Mouse (Mus musculus): ENCODE results near the gene Slc25a33. TPM values are rescaled to one million over a fixed set of nuclear protein-coding genes. Genes with fewer than 3 reads are reported as not detected.

Slc25a33 gene
- 10 to 100 TPM; 33.0 to 36.4 TPM for total RNA-seq (2021)

DNA sequence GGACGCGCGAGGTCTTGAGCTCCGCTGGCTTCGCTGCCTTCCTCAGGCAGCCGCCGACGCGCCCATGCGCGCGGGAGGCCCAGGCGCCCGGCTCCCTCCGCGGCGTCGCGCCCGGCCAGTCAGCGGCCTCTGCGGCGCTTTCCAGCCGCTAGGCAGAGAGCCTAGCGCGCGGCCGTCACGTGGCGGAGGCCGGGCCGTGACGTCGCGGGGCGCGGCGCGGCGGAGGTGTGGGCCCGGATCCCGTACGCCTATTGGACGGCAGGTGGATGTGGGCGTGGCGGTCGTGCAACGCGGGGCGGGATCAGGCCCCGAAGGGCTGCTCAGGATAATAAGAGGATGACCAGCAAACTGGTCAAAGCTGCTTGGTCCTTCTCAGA lies at the start of gene Slc25a33:
TSS of gene Slc25a33 (minus strand) at position 184 of the 377 bp plus-strand sequence.
- peak; percentile 96 to 98 for DNase-seq

DNA sequence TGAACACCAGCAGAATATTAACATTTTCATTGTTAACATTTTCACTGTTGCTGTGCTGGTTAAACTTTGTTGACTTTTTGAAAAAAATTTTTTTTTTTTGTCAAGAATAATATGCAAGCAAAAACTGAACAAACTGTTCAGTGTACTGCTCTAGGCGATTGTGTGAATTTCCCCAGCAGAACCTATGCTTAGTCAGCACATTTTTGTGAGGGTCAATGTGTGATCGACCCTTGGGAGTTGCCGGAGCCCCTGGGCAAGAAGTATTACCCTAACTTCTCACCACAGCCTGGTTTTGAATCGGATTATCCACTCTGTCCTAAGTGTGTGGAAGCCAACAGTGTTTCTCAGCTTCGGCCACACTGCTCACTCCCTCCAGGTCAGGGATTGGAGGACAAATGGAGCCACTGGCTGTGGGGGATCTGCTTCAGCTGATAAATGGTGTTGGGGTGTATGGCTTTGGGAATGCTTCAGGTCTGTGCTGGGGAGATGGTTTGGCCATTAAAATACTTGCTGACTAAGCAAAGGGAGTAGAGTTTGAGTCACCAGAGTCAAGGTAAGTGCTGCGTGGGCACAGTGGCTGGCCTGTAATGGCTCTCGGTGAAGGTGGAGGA lies 48.6 kb upstream of the Slc25a33 start:
- no peak for DNase-seq

- peak in 1 of 2 experiments; percentile 33 for DNase-seq
These were observed 48.0 kb upstream of the Slc25a33 start for GRCm38 (mm10) chr4:149822126-149822525.

GRCm38 (mm10) chr4:149820569-149820968 lies 46.5 kb upstream of the Slc25a33 start:
- DNase-seq: no peak

DNA sequence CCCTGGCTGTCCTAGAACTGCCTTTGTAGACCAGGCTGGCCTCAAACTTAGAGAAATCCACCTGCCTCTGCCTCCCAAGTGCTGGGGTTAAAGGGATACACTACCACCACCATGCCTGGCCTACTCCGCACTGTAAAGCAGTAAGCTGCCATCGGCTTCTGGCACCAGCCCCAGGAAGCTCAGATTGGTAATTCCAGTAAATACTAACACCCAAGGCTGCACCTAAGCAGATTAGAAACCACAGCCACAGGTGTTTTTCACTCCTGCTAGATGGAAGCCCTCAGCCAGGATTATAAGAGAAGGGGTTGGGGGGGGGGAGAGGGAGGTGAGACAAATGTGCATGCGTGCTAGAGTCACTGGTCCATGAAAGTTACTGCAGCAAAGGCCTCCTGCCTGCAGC lies 45.1 kb upstream of the Slc25a33 start:
- DNase-seq: no peak

- no peak for DNase-seq
These were observed 42.5 kb upstream of the Slc25a33 start for GRCm38 (mm10) chr4:149816598-149816997.

DNA sequence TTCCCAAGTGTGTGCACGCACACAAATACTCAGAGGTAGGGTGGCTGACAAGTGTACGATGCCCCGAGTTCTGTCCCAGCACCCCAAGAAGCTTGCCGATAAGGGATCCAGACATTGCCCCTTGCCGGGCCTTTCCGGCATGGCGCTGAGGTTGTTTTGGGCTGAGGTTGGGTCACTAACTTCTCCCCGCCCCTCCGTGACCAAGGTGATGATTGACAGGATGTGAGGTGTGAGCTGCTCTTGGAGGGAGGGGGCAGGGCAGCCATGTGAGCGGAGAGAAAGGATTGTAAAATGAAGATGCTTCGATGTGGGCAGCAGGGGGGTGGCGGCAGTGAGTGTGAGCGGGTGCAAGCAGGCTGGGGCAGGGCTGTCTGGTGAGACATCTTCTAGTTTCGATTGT lies 41.5 kb upstream of the Slc25a33 start:
- no peak for DNase-seq

DNA sequence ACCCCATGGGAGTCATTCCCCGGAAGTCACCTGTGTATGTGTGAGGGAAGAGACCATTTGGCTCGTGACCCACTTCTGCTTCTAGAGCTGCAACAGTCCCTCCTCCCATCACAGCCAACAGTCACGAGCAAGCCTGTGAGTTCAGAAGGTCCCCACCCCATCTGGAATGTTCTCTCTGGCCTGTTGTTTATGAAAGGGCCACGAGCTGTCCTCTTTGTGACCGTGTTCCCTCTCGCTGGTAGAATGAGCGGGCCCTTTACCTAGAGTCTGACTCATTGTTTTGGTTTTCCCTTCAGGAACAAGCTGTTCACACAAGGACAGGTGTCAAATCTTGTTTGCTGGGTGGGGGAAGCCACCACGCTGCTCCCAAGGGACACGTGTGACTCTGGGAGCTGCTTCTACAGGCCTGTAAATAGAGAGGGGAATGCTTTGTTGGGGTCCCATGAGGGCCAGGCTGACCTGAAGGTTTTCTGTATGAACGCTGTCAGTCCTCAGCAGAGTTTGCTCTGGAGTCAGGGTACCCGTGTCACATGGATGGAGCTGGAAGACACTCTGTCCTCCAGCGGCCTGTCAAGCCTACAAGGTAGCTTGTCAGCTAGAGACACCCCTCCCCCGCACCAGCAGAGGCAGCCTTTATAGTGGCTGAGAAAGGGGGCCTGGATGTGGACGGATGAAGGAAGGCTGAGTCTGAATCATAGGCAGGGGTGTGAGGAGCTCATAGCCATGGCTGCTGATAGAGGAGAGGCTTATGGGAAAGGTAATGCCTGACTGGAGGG lies 39.5 kb upstream of the Slc25a33 start:
- DNase-seq: no peak

- DNase-seq: peak in 1 of 2 experiments; percentile 24
These were observed 36.3 kb upstream of the Slc25a33 start for GRCm38 (mm10) chr4:149810372-149810771.

- no peak for DNase-seq
These were observed 34.6 kb upstream of the Slc25a33 start for GRCm38 (mm10) chr4:149808584-149809227.

DNA sequence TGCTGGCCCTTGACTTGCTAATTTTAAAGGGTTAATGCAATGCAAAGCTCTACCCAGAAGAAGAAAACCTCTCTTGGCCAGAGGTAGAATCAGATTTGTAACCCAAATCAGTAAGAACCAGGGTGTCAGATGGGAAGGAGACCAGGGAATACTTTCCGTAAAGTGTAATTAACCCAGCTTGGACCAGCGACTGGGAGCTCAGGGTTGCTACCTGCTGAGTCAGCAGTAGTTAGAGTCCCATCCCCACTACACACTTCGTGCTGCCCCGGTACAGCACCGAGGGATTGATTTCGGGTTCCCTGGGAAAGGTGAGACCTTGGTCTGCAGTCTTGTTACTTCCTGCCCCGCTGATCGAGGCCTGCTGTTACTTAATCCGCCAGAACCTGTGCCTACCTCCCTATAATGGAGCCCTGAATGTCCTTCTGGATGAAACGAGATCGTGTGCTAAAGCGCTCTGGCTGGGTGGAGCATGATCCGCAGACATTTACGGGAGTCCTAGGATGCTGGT lies 34.0 kb upstream of the Slc25a33 start:
- DNase-seq: no peak

DNA sequence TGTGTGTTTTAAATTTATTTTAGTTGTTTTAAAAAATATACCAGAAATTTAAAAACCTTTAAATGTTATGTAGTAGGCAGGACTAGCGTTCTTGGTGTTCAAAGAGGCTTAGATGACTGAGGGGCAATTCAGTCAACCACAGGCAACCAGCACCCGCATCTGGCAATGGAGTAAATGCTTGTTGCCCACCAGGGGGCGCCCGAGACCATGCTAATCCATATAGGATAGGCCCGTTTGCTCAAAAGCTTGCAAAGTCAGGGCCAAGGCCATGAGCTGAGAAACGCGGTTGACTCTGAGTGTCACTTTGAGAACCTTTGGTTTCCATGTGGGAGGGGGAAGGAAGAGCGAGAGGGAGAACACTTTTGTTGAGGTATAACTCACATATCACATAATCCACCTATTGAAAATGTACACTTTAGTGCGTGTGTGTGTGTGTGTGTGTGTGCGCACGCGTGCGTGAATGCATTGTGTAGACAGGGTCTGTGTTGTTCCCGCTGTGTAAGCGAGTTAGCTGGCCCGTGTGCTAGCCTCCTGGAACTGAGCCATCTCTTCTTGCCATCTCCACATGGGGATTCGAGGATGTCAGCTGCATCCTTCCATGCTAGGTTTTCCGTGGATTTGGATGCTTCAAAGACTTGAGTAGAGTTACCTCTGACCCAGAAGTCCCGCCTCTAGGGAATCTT lies 32.8 kb upstream of the Slc25a33 start:
- peak; percentile 79 to 84 for DNase-seq

GRCm38 (mm10) chr4:149802269-149802668 lies 28.2 kb upstream of the Slc25a33 start:
- DNase-seq: no peak

GRCm38 (mm10) chr4:149800576-149800975 lies 26.5 kb upstream of the Slc25a33 start:
- no peak for DNase-seq

DNA sequence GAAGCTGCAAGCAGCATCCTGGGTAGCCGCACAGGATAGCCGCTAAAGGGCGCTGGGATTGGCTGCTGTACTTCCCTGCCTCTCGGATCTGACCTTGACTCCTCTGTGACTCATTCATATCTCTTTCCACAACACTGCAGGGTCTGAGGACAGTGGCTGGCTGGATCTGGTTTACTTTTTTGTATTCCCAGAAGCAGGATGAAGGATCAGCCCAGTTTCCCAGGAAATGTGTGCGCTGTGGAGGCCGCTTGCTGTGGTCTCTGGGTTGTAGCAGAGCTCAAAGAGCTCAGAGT lies 26.0 kb upstream of the Slc25a33 start:
- no peak for DNase-seq

- DNase-seq: no peak
These were observed 25.5 kb upstream of the Slc25a33 start for GRCm38 (mm10) chr4:149799346-149800171.

DNA sequence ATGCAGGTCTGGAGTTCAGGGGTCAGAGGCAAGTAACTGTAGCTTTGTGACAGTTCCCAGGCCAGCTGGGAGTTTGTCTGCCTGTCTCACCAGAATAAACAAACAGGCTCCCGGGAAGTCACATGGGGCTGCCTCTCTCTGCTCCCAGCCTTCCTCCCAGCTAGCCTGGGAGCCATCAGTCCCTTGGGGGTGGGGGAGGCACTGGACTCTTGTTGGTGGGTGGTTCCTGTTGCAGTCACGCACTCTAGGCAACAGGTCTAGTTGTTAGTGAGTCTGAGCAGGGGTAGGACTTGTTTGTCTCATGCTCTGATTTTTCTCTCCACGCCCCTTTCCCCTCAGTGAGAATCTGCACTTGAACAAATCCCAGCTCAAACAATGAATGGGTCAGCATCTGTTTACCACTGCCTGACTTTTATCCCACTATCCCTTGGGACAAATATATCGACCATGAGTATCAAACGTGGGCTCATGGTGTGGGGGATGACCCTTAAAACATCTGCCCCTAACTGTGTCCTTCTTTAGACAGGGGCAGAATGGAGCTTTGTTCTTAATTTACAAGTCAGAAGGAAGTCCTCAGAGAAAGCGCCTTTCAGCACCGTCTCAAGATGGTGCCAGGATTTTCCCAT lies 24.7 kb upstream of the Slc25a33 start:
- DNase-seq: no peak

- DNase-seq: no peak
These were observed 24.0 kb upstream of the Slc25a33 start for GRCm38 (mm10) chr4:149798116-149798515.

- DNase-seq: no peak
These were observed 23.1 kb upstream of the Slc25a33 start for GRCm38 (mm10) chr4:149797220-149797610.

DNA sequence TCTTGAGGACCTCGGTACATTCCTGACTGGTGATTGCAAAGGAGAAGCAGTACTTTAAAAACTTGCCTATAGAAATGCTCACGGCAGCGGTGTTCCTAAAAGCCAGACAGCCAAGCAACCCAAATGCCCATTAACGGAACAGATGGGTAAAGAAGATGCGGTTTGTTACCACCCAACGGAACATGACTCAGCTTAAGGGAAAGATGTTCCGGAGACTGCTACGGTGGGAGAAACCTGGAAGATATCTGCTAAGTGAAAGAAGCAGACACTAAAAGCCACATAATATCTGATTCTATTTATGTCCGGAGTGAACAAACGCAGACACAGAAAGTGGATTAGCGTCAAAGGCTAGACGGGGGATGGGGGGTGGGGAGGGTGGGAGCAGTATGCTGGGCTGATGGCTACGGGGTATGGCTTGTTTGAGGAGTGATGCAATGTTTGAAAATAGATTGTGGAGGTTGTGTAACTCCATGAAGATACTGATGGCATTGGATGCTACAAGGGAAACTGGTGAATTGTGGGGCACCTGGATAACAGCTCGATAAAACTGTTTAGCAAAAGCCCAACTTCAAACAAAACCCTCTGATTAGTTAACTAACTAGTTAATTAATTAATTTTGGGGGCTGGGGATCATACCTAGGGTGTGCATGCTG lies 22.6 kb upstream of the Slc25a33 start:
- no peak for DNase-seq

GRCm38 (mm10) chr4:149794966-149795477 lies 20.9 kb upstream of the Slc25a33 start:
- DNase-seq: no peak
